Mouse (Mus musculus): ENCODE data around the gene Tctn3. TPM values are rescaled to one million over a fixed set of nuclear protein-coding genes. Genes with fewer than 3 reads are reported as not detected.

Gene Tctn3
- total and polyA plus RNA-seq, 2 experiments from 2014 or later, result 15.9 to 28.7 TPM

DNA sequence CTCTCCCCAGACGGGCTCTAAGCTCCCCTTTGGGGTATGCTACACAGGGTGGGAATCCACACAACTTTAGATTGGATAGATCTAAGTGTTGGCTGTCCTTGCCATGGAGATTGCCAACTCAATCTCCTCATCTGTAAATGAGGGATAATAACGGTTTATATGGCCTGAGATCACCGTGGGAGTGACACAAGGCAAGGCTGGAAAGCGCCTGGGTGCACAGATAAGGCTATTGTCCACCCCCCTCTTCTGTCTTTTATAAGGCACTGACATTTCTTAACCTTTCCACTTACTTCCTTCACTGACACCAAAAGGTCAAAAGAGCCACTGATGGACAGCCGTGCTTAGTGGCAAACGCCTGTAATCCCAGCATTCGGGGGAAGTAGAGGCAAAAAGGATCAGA, 25.1 kb downstream of the Tctn3 start:
- H3K4me2 ChIP-seq (ENCODE audit: low read depth, low read length, poor library complexity, severe bottlenecking), result peak overlapping the region; percentile 75
- H3K36me3 ChIP-seq (ENCODE audit: insufficient read depth, low read length), result peaks cover under 1% of the 10 kb centered on the region; the same call in 1 of the 2 replicates
- ATAC-seq (ENCODE audit: low FRiP score), result no peak
- peaks cover 6% of the 10 kb centered on the region for H3K4me1 ChIP-seq (ENCODE audit: insufficient read depth, low read length)
- no peak for TF ChIP-seq CTCF (IDR thresholded peaks at IDR 0.05)
- no peaks in the 10 kb centered on the region for H3K9me3 ChIP-seq (ENCODE audit: low read length)
- no peaks in the 10 kb centered on the region for H3K27me3 ChIP-seq (ENCODE audit: insufficient read depth, low read length)
- WGBS, result 57% methylated on average over 7 of the region's 7 CpGs
- no peak for DNase-seq (ENCODE audit: low spot score)
- H3K9ac ChIP-seq (replicated peaks; ENCODE audit: low read length, poor library complexity, severe bottlenecking), result peak overlapping the region; percentile 68; the same call in 1 of the 2 replicates
- H3K27ac ChIP-seq (ENCODE audit: low read depth, low read length), result no peak overlapping the region
- peak overlapping the region; percentile 45 for H3K4me3 ChIP-seq (ENCODE audit: low read depth, low read length)

DNA sequence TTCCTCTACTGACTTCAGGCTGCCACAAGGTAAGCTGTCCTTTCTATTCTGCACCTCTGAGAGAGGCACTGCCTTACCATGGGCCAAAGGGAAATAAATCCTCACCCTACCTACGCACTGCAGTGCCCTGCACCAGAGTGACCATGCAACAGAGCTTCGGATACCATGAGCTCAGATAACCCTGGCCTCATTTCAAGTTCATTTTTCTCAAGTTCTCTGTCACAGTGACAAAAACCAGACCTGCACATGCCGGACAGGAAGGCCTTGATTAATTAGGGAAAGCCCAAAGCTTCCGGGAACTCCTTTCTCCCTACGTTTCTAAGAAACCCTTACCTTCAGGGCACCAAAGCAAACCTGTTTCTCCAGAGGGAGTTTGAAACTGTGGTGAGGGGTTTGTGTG, 30.4 kb downstream of the Tctn3 start:
- DNase-seq (ENCODE audit: low spot score) (no peak), ATAC-seq (ENCODE audit: low FRiP score) (no peak)
- TF ChIP-seq CTCF (IDR thresholded peaks at IDR 0.05), result no peak
- no peaks in the 10 kb centered on the region for H3K9me3 ChIP-seq (ENCODE audit: low read length)
- H3K4me3 ChIP-seq (ENCODE audit: low read depth, low read length), result no peak overlapping the region
- H3K27ac ChIP-seq (ENCODE audit: low read depth, low read length), result no peak overlapping the region
- no peak overlapping the region for H3K9ac ChIP-seq (replicated peaks; ENCODE audit: low read length, poor library complexity, severe bottlenecking)
- no peak overlapping the region for H3K4me2 ChIP-seq (ENCODE audit: low read depth, low read length, poor library complexity, severe bottlenecking)
- no peaks in the 10 kb centered on the region for H3K27me3 ChIP-seq (ENCODE audit: insufficient read depth, low read length)
- WGBS, result 95% methylated on average over 5 of the region's 5 CpGs
- H3K4me1 ChIP-seq (ENCODE audit: insufficient read depth, low read length), result no peaks in the 10 kb centered on the region
- peaks cover 23% of the 10 kb centered on the region for H3K36me3 ChIP-seq (ENCODE audit: insufficient read depth, low read length)

DNA sequence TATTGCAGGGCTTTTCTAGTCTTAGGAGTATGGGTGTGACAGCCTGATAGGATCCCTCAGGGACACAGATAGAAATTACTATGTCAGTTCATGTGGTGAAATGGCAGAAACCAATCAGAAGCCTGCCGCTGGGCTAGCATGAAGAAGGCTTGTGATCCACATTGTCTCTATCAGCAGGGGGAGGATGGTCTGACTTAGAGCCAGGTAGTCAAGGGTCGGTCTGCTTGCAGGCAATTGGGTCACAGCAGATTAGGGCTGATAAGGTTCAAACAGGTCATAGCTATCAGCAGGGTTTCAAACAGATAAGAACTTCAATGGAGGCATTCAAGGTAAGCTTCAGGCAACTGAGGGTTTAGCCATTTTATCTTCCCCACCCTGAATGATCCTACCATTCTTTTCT, 31.1 kb downstream of the Tctn3 start:
- no peak for ATAC-seq (ENCODE audit: low FRiP score)

DNA sequence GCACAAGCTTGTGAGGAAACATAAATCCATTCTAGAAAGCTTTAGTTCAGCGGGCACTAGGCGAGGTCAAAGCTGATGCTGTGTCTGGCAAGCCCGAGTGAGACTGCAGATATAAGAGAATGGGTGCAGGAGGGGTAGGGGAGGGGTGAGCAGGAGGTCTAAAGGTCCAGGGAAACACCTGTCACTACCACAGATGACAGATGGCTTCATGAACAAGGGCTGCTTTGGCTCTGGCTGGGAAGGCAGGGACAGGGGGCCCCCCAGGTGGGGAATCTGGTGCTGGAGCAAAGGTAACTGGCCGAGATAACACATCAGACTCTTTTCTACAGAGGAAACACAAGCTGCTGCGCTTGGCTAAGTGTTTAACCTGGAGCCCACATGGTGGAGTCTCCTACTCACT, 36.6 kb downstream of the Tctn3 start:
- DNase-seq (ENCODE audit: low spot score), result no peak
- Histone ChIP-seq H3K27ac (ENCODE audit: low read depth, low read length) (no peak overlapping the region), H3K4me1 (ENCODE audit: insufficient read depth, low read length) (no peaks in the 10 kb centered on the region), H3K4me2 (ENCODE audit: low read depth, low read length, poor library complexity, severe bottlenecking) (no peak overlapping the region), H3K27me3 (ENCODE audit: insufficient read depth, low read length) (no peaks in the 10 kb centered on the region), H3K4me3 (ENCODE audit: low read depth, low read length) (no peak overlapping the region), H3K9me3 (ENCODE audit: low read length) (no peaks in the 10 kb centered on the region), H3K9ac (replicated peaks; ENCODE audit: low read length, poor library complexity, severe bottlenecking) (no peak overlapping the region), H3K36me3 (ENCODE audit: insufficient read depth, low read length) (peaks cover 61% of the 10 kb centered on the region)
- no peak for TF ChIP-seq CTCF (IDR thresholded peaks at IDR 0.05)
- no peak for ATAC-seq (ENCODE audit: low FRiP score)
- 84% methylated on average over 5 of the region's 5 CpGs for WGBS

More for the DNA sequence above, 31.1 kb downstream of the Tctn3 start:
- no peak overlapping the region for H3K4me2 ChIP-seq (ENCODE audit: low read depth, low read length, poor library complexity, severe bottlenecking)
- H3K27ac ChIP-seq (ENCODE audit: low read depth, low read length), result no peak overlapping the region
- H3K4me1 ChIP-seq (ENCODE audit: insufficient read depth, low read length), result no peaks in the 10 kb centered on the region
- H3K36me3 ChIP-seq (ENCODE audit: insufficient read depth, low read length), result peaks cover 31% of the 10 kb centered on the region
- no peak for TF ChIP-seq CTCF (IDR thresholded peaks at IDR 0.05)
- H3K9ac ChIP-seq (replicated peaks; ENCODE audit: low read length, poor library complexity, severe bottlenecking), result no peak overlapping the region
- WGBS, result 78% methylated on average over 2 of the region's 2 CpGs
- no peaks in the 10 kb centered on the region for H3K27me3 ChIP-seq (ENCODE audit: insufficient read depth, low read length)
- H3K9me3 ChIP-seq (ENCODE audit: low read length), result no peaks in the 10 kb centered on the region
- no peak for DNase-seq (ENCODE audit: low spot score)
- no peak overlapping the region for H3K4me3 ChIP-seq (ENCODE audit: low read depth, low read length)

DNA sequence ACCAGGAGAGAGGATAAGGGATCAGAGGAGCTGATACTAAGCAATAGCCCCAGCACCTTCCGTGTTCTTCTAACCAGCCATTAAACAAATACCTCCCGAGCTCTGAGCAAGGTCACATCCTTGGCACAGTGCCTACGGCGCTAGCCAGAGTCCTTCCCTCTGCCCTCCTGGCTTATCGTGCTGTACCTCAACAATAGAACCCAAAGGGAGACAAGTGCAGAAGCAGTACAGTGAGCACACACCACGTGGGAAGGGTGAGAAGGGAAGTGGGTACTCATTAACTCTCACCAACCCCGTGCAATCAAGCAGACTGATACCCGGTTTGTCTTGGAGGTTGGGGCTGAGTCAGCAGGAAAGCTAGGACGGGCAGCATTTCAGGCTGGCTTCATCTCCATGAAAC, 41.3 kb downstream of the Tctn3 start:
- Histone ChIP-seq H3K4me2 (ENCODE audit: low read depth, low read length, poor library complexity, severe bottlenecking) (no peak overlapping the region), H3K4me1 (ENCODE audit: insufficient read depth, low read length) (no peaks in the 10 kb centered on the region), H3K27me3 (ENCODE audit: insufficient read depth, low read length) (no peaks in the 10 kb centered on the region), H3K36me3 (ENCODE audit: insufficient read depth, low read length) (peaks cover 67% of the 10 kb centered on the region), H3K9me3 (ENCODE audit: low read length) (no peaks in the 10 kb centered on the region), H3K27ac (ENCODE audit: low read depth, low read length) (no peak overlapping the region), H3K9ac (replicated peaks; ENCODE audit: low read length, poor library complexity, severe bottlenecking) (no peak overlapping the region), H3K4me3 (ENCODE audit: low read depth, low read length) (no peak overlapping the region)
- 95% methylated on average over 9 of the region's 9 CpGs for WGBS
- TF ChIP-seq CTCF (IDR thresholded peaks at IDR 0.05), result no peak
- ATAC-seq (ENCODE audit: low FRiP score), result no peak
- no peak for DNase-seq (ENCODE audit: low spot score)

DNA sequence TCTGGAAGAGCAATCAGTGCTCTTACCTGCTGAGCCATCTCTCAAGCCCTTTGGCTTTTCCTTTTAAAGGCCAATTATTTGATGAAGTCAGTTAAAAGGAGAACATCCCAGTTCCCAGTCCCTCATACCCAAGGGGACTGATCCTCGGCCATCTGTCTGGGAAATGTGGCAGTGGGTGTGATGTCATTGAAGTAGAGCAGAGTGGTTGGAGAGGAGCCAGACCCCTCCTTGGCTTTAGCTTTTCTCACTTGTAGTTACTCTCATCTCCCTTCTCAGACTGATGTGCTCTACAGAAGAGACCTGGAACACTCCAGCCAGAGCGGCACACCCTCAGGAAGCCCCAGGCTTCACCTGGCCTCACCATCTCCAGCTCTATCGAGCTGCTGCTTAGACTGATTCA, 44.4 kb downstream of the Tctn3 start:
- ATAC-seq (ENCODE audit: low FRiP score), result 0 out of 2 replicates have a peak, but pooled peaks have one; percentile 27
- H3K27me3 ChIP-seq (ENCODE audit: insufficient read depth, low read length), result no peaks in the 10 kb centered on the region
- H3K4me2 ChIP-seq (ENCODE audit: low read depth, low read length, poor library complexity, severe bottlenecking), result no peak overlapping the region
- no peaks in the 10 kb centered on the region for H3K9me3 ChIP-seq (ENCODE audit: low read length)
- H3K27ac ChIP-seq (ENCODE audit: low read depth, low read length), result no peak overlapping the region
- H3K36me3 ChIP-seq (ENCODE audit: insufficient read depth, low read length), result peaks cover 65% of the 10 kb centered on the region
- H3K4me3 ChIP-seq (ENCODE audit: low read depth, low read length), result no peak overlapping the region
- DNase-seq (ENCODE audit: low spot score), result peak; percentile 50
- 79% methylated on average over 3 of the region's 3 CpGs for WGBS
- no peak overlapping the region for H3K9ac ChIP-seq (replicated peaks; ENCODE audit: low read length, poor library complexity, severe bottlenecking)
- no peak for TF ChIP-seq CTCF (IDR thresholded peaks at IDR 0.05)
- no peaks in the 10 kb centered on the region for H3K4me1 ChIP-seq (ENCODE audit: insufficient read depth, low read length)

Data from midbrain, postnatal 0 days (tissue).